Mouse (Mus musculus): Measurements from ENCODE around the gene Adal.
"Not testable (repeated sequence)": the region's sequence is repeated elsewhere in the genome, so short reads cannot be mapped to it uniquely, and the experiment has no call there.

Adal gene

GRCm38 (mm10) chr2:121140018-121140882, at the start of gene Adal, which contains the start of gene Lcmt2:
Gene Adal, plus strand, starts transcription at chr2:121140428.
Gene Lcmt2, minus strand, starts transcription at chr2:121140653.
- DNase-seq (ENCODE audit: low spot score in 2 of 2): peak; percentile 83 to 92

- peak; percentile 36 to 37 for DNase-seq (ENCODE audit: low spot score in 2 of 2)
Observed at GRCm38 (mm10) chr2:121102051-121102450, 38.2 kb upstream of the Adal start.

- no peak for DNase-seq (ENCODE audit: low spot score in 2 of 2)
Observed at GRCm38 (mm10) chr2:121105940-121106339, 34.3 kb upstream of the Adal start.

- no peak for DNase-seq (ENCODE audit: low spot score in 2 of 2)
Observed at GRCm38 (mm10) chr2:121109695-121110094, 30.5 kb upstream of the Adal start, which contains the start of gene Tgm7. Gene Tgm7, minus strand, starts transcription at chr2:121109795.

- DNase-seq (ENCODE audit: low spot score in 2 of 2): no peak
Observed at GRCm38 (mm10) chr2:121115418-121115817, 24.8 kb upstream of the Adal start.

- DNase-seq (ENCODE audit: low spot score in 2 of 2): no peak
Observed at GRCm38 (mm10) chr2:121119260-121119659, 21.0 kb upstream of the Adal start.

GRCm38 (mm10) chr2:121126302-121126701, 13.9 kb upstream of the Adal start:
- DNase-seq (ENCODE audit: low spot score in 2 of 2): not testable (repeated sequence)

GRCm38 (mm10) chr2:121127536-121127935, 12.7 kb upstream of the Adal start:
- no peak for DNase-seq (ENCODE audit: low spot score in 2 of 2)

GRCm38 (mm10) chr2:121128865-121129620, 11.2 kb upstream of the Adal start:
- DNase-seq (ENCODE audit: low spot score in 2 of 2): no peak

GRCm38 (mm10) chr2:121132822-121133221, 7.4 kb upstream of the Adal start:
- DNase-seq (ENCODE audit: low spot score in 2 of 2): no peak

- DNase-seq (ENCODE audit: low spot score in 2 of 2): no peak
Observed at GRCm38 (mm10) chr2:121137371-121137770, 2.9 kb upstream of the Adal start.

- peak in 1 of 2 experiments; percentile 28 for DNase-seq (ENCODE audit: low spot score in 2 of 2)
Observed at GRCm38 (mm10) chr2:121139266-121140017, 786 bp upstream of the Adal start.

- no peak for DNase-seq (ENCODE audit: low spot score in 2 of 2)
Observed at GRCm38 (mm10) chr2:121141216-121142035, 1.2 kb downstream of the Adal start.

GRCm38 (mm10) chr2:121142415-121142814, 2.2 kb downstream of the Adal start:
- DNase-seq (ENCODE audit: low spot score in 2 of 2): no peak

- no peak for DNase-seq (ENCODE audit: low spot score in 2 of 2)
Observed at GRCm38 (mm10) chr2:121149679-121150078, 9.5 kb downstream of the Adal start.

- DNase-seq (ENCODE audit: low spot score in 2 of 2): no peak
Observed at GRCm38 (mm10) chr2:121153100-121153499, 12.9 kb downstream of the Adal start.

- DNase-seq (ENCODE audit: low spot score in 2 of 2): no peak
Observed at GRCm38 (mm10) chr2:121169173-121169572, 28.9 kb downstream of the Adal start.

- peak; percentile 3 to 35 for DNase-seq (ENCODE audit: low spot score in 2 of 2)
Observed at GRCm38 (mm10) chr2:121169902-121170301, 29.7 kb downstream of the Adal start.

- DNase-seq (ENCODE audit: low spot score in 2 of 2): peak; percentile 37 to 70
Observed at GRCm38 (mm10) chr2:121170481-121170971, 30.3 kb downstream of the Adal start, which contains the start of gene Tubgcp4. Gene Tubgcp4, plus strand, starts transcription at chr2:121170654.

- peak; percentile 82 to 83 for DNase-seq (ENCODE audit: low spot score in 2 of 2)
Observed at GRCm38 (mm10) chr2:121170980-121171742, 30.9 kb downstream of the Adal start, which contains the start of gene Zscan29. Gene Zscan29, minus strand, starts transcription at chr2:121171125.
